Mouse (Mus musculus) left cerebral cortex, postnatal 14 days (tissue): Measurements from ENCODE around the gene Ranbp3. TPM values are rescaled to one million over a fixed set of nuclear protein-coding genes. Genes with fewer than 3 reads are reported as not detected.

Source experiments
- DNase-seq, 2 experiments: peaks; one replicate each; pipeline ENCODE4 v3.0.0; 2021 to 2022; ENCODE audit warnings: low spot score in 2 of 2, mixed read lengths in 1 of 2
- intact Hi-C: fragments of 180-260 bp; cut with DNase I; formaldehyde crosslinking; loops from one replicate; pipeline ENCODE4 v1.15.1; 2025
- total RNA-seq, 2 experiments: library from RNA; stranded (reverse); gene quantifications; 2 replicates each; pipeline ENCODE4 v1.2.3; 2021

Gene Ranbp3
- total RNA-seq, 2 experiments from 2014 or later, result 87.2 to 92.9 TPM

GRCm38 (mm10) chr17:56716655-56717362, 43.7 kb downstream of the Ranbp3 start:
- peak; percentile 98 to 99 for DNase-seq
- intact Hi-C loops, result no loop called here

DNA sequence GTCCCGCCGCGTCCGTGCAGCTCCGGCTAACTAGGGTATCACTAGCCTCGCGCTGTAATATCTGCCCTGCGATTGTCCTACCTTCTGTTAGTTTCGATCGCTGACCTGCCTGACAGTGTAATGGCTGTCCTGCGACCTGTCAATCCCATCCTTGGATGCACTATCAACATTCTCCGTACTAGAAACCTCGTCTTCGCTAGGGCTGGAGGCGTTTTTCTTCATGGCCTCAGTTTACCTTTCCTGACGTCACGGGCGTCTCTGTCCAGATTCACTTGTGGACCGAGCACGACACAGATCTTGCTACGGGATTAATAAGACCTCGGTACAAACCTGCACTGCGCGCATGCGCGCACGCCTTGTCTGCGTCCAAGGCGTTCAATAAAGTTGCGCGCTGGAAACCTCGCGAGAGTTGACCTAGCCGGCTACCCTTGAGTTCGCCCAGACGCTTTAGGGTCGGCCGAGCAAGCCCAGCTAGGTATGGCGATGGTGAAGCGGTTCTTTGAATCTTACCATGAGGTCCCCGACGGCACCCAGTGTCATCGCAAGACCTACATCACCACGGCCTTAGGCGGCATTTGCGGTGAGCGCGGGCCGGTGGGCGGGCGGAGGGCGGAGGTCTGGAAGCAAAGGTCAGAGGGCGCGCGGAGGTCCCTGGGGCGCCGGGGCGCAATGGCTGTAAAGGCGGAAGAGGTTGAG, 44.4 kb downstream of the Ranbp3 start, which contains the start of the genes Ndufa11 and Vmac:
Gene Ndufa11 (plus strand): TSS at position 405 of the 696 bp plus-strand sequence.
Gene Vmac (minus strand): TSS at position 660 of the 696 bp plus-strand sequence.
- intact Hi-C loops, result no loop called here

GRCm38 (mm10) chr17:56722441-56722840, 49.3 kb downstream of the Ranbp3 start:
- intact Hi-C loops, result no loop called here
- no peak for DNase-seq

More for the DNA sequence above, 44.4 kb downstream of the Ranbp3 start, which contains the start of the genes Ndufa11 and Vmac:
- peak; percentile 96 for DNase-seq

DNA sequence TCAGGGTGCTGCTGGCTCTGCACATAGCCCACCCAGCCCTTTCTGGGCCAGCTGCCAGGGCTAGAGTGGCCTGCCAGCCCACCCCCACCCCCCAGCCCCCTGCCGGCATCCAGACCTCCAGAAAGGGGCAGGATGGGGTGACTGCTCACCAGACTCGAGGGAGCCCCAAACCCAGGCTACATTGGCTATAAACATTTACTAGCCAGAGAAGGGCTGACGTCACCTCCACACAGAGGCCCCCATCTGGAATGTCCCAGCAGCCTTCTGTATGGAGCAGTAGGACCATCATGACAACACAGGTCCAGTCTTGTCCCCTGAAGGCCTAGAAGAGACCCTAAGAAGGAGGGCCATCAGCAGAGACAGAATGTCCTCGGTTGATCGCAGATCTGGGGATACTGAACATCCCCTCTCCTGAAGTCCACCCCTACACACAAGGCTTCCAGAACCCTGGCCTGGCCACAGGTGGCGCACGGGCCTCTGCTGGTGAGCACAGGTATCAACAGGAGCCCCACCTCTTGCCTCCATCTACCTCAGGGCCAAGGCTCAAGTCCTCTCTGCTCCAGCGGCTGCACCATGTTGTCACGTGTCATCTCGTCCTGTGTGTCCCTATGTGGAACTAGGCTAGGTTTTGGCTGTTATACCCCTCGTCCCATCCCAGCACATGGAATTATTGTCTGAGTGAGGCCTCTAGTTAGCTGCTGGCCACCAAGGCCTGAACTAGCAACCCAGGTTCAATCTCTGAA, 50.5 kb downstream of the Ranbp3 start:
- DNase-seq, result no peak
- intact Hi-C loops, result no loop called here

- no peak for DNase-seq
- intact Hi-C loops, result no loop called here
Measured at GRCm38 (mm10) chr17:56727029-56727649, 54.0 kb downstream of the Ranbp3 start.

GRCm38 (mm10) chr17:56727659-56728058, 54.6 kb downstream of the Ranbp3 start:
- DNase-seq, result no peak
- intact Hi-C loops, result no loop called here

DNA sequence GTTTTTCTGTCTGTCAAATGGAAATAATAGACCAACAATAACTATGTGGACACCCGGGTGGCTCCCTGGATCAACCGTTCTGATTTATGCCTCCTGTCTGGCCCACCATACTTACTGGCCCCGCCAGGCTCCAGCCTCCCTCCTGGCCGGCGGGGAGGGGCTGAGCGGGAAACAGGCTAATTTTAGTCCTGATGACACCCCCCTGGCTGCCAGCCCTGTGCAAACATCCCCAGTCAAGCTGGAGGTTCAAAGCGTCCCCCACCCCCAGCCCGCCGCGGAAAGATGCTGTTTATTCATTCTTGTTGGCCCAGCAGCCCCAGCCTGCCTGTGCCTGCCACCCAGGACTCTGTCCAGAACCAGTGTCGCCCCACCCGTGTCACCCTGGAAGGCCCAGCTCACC, 55.0 kb downstream of the Ranbp3 start:
- intact Hi-C loops, result no loop called here

DNA sequence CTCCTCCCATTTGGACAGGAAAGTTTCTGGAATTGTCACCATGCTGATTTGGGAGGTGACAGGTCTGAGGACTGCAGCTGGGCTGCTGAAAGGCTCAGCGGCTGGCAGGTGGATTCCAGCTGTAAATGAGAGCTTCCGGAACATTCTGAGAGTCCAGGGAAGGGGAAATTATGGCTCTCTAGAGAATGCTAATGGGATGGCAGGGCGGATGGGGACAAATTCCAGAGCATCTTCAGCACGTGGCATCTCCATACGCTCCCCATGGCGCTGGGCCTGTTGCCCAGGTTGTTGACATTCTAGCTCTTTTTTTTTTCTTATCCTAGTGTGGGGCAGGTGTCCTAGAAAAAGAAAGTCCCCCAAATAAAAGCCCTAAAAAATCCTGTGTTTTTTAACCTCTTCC, 56.1 kb downstream of the Ranbp3 start:
- DNase-seq, result no peak
- intact Hi-C loops, result no loop called here

More for the DNA sequence above, 55.0 kb downstream of the Ranbp3 start:
- peak in 1 of 2 experiments; percentile 43 for DNase-seq

DNA sequence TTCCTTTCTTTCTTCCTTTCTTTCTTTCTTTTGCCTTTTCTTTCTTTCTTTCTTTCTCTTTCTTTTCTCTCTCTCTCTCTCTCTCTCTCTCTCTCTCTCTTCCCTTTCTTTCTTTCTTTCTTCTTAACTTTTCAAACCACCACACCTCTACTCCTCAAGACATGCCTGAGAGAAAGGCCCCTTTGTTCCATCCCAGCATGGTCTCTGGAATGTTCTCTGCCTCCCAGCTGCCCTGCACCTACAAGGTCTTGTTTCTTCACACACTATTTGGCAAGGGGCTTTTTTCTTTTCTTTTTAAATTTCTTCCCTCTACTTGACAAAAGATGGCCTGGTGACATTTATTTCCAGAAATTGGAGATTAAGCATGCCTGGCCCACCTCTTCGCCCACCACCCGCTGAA, 56.6 kb downstream of the Ranbp3 start:
- intact Hi-C loops, result no loop called here
- DNase-seq, result no peak

DNA sequence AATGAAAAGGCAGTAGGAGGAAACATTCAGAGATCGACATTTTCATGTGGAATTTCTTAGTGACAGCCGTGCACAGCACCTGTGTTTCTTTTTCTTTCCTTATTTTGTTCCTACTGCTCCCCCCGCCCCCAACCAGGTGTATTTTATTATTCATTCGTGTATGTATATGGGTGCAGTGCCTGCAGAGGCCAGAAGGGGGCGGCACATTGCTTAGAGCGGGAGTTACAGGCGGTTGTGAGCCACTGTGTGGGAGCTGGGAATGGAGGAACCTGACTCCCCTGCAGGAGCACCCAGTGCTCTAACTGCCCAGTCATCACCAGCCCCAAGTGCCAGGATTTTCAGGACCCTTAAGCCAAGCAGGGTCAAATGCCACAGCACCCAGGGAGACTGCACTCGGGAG, 63.4 kb downstream of the Ranbp3 start:
- intact Hi-C loops, result no loop called here

DNA sequence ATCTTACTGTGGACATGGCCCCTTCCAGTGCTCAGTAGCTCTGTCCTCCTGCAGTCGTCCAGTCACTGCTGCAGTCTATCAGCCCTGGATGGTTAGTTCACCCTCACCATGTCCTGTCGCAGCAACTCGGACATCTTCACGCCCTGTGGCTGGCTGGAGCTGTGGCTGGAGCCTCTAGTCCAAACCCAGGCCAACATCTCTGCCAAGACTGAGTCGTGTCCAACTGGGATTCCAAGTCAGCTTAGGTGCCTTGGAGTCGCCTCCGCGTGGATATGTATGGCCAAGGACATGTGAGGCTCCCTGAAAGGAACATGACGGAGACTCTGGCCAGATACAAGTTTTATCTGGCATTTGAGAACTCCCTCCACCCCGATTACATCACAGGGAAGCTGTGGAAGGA, 65.1 kb downstream of the Ranbp3 start:
- DNase-seq, result no peak
- intact Hi-C loops, result no loop called here

More for the DNA sequence above, 63.4 kb downstream of the Ranbp3 start:
- no peak for DNase-seq

GRCm38 (mm10) chr17:56740118-56740787, 67.2 kb downstream of the Ranbp3 start:
- DNase-seq, result no peak
- intact Hi-C loops, result no loop called here

GRCm38 (mm10) chr17:56740788-56741160, 67.7 kb downstream of the Ranbp3 start:
- DNase-seq, result no peak
- intact Hi-C loops, result no loop called here

DNA sequence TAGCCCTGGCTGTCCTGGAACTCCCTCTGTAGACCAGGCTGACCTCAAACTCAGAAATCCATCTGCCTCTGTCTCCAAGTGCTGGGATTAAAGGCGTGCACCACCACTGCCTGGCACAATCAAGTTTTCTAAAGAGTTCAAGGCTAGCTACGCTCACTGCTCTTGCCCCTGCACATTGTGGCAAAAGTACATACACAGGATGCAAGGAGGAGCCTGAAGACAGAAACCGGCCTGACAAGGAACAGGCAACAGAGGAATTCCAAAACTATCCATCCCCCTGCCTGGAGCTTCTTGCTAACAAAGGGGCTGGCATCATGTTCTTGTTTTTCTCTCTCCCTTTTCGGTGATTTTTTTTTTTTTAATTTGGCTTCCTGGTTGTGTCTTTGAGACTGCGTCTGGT, 71.1 kb downstream of the Ranbp3 start:
- DNase-seq, result no peak
- intact Hi-C loops, result no loop called here

- intact Hi-C loops, result no loop called here
- DNase-seq, result peak in 1 of 2 experiments; percentile 56
Measured at GRCm38 (mm10) chr17:56751404-56752072, 78.4 kb downstream of the Ranbp3 start.

GRCm38 (mm10) chr17:56753452-56753851, 80.4 kb downstream of the Ranbp3 start:
- intact Hi-C loops, result no loop called here
- no peak for DNase-seq

DNA sequence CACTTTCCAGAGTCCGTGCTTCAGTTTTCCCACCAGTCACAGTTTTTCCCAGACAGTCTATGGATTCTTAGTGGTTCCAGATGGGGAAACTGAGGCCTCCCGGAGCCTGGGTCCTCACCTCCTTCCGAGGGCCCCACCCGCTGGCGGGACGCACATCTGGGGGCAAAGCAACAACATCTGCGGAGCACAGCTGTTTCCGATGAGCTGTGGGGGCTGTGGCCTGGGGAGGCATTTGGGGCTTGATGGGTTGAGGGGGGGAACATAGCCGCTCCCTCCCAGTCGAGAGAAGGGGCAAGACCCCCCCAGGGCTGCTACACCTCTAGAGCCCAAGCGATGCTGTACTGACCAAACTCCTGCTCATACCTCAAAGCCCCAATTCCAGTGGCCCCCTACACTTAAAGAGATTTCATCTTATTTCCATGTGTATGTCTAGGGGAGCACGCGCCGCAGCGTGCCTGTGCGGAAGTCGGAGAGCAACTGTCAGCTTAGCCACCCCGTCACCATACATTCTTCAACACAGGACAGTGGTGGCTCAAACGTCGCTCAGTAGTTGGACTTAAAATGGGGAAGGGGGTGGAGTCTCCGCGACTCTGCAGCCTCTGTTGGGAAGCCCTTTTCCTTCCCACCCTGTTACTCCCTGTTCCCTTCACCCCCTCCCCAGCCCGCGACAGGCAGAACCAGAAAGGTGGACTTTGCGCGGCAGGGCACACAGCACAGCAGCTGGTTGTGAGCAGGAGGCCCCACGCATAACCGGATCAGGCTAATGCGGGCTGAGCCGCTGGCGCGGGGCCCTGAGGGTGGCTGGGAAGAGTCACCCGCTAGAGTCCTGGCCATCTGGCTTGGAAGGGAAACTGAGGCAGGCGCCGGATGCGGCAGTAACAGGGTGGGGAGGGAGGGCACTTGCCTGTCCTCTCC, 81.4 kb downstream of the Ranbp3 start:
- no peak for DNase-seq
- intact Hi-C loops, result no loop called here
